Mouse (Mus musculus): Measurements from ENCODE around the gene Kcnh1.

Kcnh1 gene

GRCm38 (mm10) chr1:192520836-192521435 lies 330.4 kb downstream of the Kcnh1 start:
- no peak for DNase-seq (ENCODE audit: extremely low read depth, insufficient read length, low spot score)

GRCm38 (mm10) chr1:192522376-192523178 lies 332.0 kb downstream of the Kcnh1 start:
- DNase-seq (ENCODE audit: extremely low read depth, insufficient read length, low spot score): no peak

- no peak for DNase-seq (ENCODE audit: extremely low read depth, insufficient read length, low spot score)
Measured at GRCm38 (mm10) chr1:192525711-192526350, 335.3 kb downstream of the Kcnh1 start.

GRCm38 (mm10) chr1:192531490-192532146 lies 341.0 kb downstream of the Kcnh1 start:
- no peak for DNase-seq (ENCODE audit: extremely low read depth, insufficient read length, low spot score)

- no peak for DNase-seq (ENCODE audit: extremely low read depth, insufficient read length, low spot score)
Measured at GRCm38 (mm10) chr1:192532212-192532611, 341.6 kb downstream of the Kcnh1 start.

- DNase-seq (ENCODE audit: extremely low read depth, insufficient read length, low spot score): no peak
Measured at GRCm38 (mm10) chr1:192533016-192533415, 342.4 kb downstream of the Kcnh1 start.

GRCm38 (mm10) chr1:192536440-192536839 lies 345.9 kb downstream of the Kcnh1 start:
- no peak for DNase-seq (ENCODE audit: extremely low read depth, insufficient read length, low spot score)

- no peak for DNase-seq (ENCODE audit: extremely low read depth, insufficient read length, low spot score)
Measured at GRCm38 (mm10) chr1:192537169-192537568, 346.6 kb downstream of the Kcnh1 start.

- no peak for DNase-seq (ENCODE audit: extremely low read depth, insufficient read length, low spot score)
Measured at GRCm38 (mm10) chr1:192542093-192542492, 351.5 kb downstream of the Kcnh1 start.

GRCm38 (mm10) chr1:192543686-192544085 lies 353.1 kb downstream of the Kcnh1 start:
- DNase-seq (ENCODE audit: extremely low read depth, insufficient read length, low spot score): no peak

GRCm38 (mm10) chr1:192544091-192544490 lies 353.5 kb downstream of the Kcnh1 start:
- DNase-seq (ENCODE audit: extremely low read depth, insufficient read length, low spot score): no peak

- DNase-seq (ENCODE audit: extremely low read depth, insufficient read length, low spot score): no peak
Measured at GRCm38 (mm10) chr1:192544901-192545300, 354.3 kb downstream of the Kcnh1 start.

GRCm38 (mm10) chr1:192546843-192547242 lies 356.3 kb downstream of the Kcnh1 start:
- no peak for DNase-seq (ENCODE audit: extremely low read depth, insufficient read length, low spot score)

GRCm38 (mm10) chr1:192550561-192550960 lies 360.0 kb downstream of the Kcnh1 start:
- no peak for DNase-seq (ENCODE audit: extremely low read depth, insufficient read length, low spot score)

GRCm38 (mm10) chr1:192555516-192555915 lies 364.9 kb downstream of the Kcnh1 start:
- no peak for DNase-seq (ENCODE audit: extremely low read depth, insufficient read length, low spot score)

GRCm38 (mm10) chr1:192557978-192558594 lies 367.5 kb downstream of the Kcnh1 start:
- DNase-seq (ENCODE audit: extremely low read depth, insufficient read length, low spot score): no peak

GRCm38 (mm10) chr1:192559341-192559740 lies 368.8 kb downstream of the Kcnh1 start:
- DNase-seq (ENCODE audit: extremely low read depth, insufficient read length, low spot score): no peak
